Mouse (Mus musculus): ENCODE measurements around the gene Ppp1r13b. TPM values are rescaled to one million over a fixed set of nuclear protein-coding genes. Genes with fewer than 3 reads are reported as not detected.

Ppp1r13b gene
- polyA plus RNA-seq, 1 experiment from 2014 or later, result 9.5 TPM

GRCm38 (mm10) chr12:111851745-111852144 is 56.2 kb downstream of the Ppp1r13b start:
- Histone ChIP-seq H3K4me3 (ENCODE audit: low read depth, low read length) (no peak overlapping the region), H3K9me3 (ENCODE audit: control insufficient read depth, low read length) (no peaks in the 10 kb centered on the region), H3K27ac (ENCODE audit: low read depth, low read length) (no peak overlapping the region), H3K36me3 (ENCODE audit: control insufficient read depth, insufficient read depth, low read length) (no peaks in the 10 kb centered on the region), H3K4me2 (replicated peaks; ENCODE audit: low read depth, low read length) (no peak overlapping the region), H3K9ac (ENCODE audit: low read depth, low read length) (no peak overlapping the region), H3K4me1 (replicated peaks; ENCODE audit: control insufficient read depth, insufficient read depth, low read length) (no peaks in the 10 kb centered on the region), H3K27me3 (ENCODE audit: control insufficient read depth, insufficient read depth, low read length) (no peaks in the 10 kb centered on the region)
- DNase-seq (ENCODE audit: low spot score), result no peak
- 77% methylated on average over 5 of the region's 5 CpGs for WGBS
- ATAC-seq (ENCODE audit: low FRiP score), result no peak

- no peak overlapping the region for H3K9ac ChIP-seq (ENCODE audit: low read depth, low read length)
- no peaks in the 10 kb centered on the region for H3K9me3 ChIP-seq (ENCODE audit: control insufficient read depth, low read length)
- ATAC-seq (ENCODE audit: low FRiP score) (no peak), DNase-seq (ENCODE audit: low spot score) (no peak)
- no peak overlapping the region for H3K4me2 ChIP-seq (replicated peaks; ENCODE audit: low read depth, low read length)
- no peaks in the 10 kb centered on the region for H3K36me3 ChIP-seq (ENCODE audit: control insufficient read depth, insufficient read depth, low read length)
- no peaks in the 10 kb centered on the region for H3K27me3 ChIP-seq (ENCODE audit: control insufficient read depth, insufficient read depth, low read length)
- 66% methylated on average over 2 of the region's 2 CpGs for WGBS
- no peak overlapping the region for H3K27ac ChIP-seq (ENCODE audit: low read depth, low read length)
- H3K4me3 ChIP-seq (ENCODE audit: low read depth, low read length), result no peak overlapping the region
- no peaks in the 10 kb centered on the region for H3K4me1 ChIP-seq (replicated peaks; ENCODE audit: control insufficient read depth, insufficient read depth, low read length)
These were observed 56.7 kb downstream of the Ppp1r13b start for GRCm38 (mm10) chr12:111851235-111851634.

DNA sequence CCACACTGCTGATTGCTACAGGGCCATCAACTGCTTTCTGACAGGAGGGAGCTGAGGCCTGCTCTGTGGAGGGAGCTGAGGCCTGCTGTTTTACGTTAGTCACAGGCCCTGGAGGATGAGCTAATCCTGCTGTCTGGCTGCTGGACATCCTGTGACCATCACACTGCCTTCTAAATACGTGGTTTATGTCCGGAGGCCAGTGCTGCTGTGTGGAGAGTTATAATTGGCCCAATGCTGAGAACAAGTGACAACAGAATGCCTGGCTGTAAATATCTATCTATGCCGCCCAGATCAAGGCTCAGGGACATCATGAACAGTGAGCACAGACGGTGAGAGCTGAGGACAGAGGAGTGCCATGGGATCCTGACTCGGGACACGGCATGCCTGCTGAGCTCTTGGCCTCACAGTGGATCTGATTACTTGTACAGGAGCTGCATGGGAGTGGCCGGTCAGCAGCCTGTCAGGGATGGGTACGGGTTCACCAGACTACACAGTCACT is 59.6 kb downstream of the Ppp1r13b start:
- no peak for ATAC-seq (ENCODE audit: low FRiP score)
- WGBS, result 66% methylated on average over 9 of the region's 9 CpGs
- Histone ChIP-seq H3K27ac (ENCODE audit: low read depth, low read length) (no peak overlapping the region), H3K27me3 (ENCODE audit: control insufficient read depth, insufficient read depth, low read length) (no peaks in the 10 kb centered on the region), H3K9ac (ENCODE audit: low read depth, low read length) (no peak overlapping the region), H3K36me3 (ENCODE audit: control insufficient read depth, insufficient read depth, low read length) (no peaks in the 10 kb centered on the region), H3K4me1 (replicated peaks; ENCODE audit: control insufficient read depth, insufficient read depth, low read length) (no peaks in the 10 kb centered on the region), H3K4me2 (replicated peaks; ENCODE audit: low read depth, low read length) (no peak overlapping the region), H3K4me3 (ENCODE audit: low read depth, low read length) (no peak overlapping the region), H3K9me3 (ENCODE audit: control insufficient read depth, low read length) (no peaks in the 10 kb centered on the region)
- DNase-seq (ENCODE audit: low spot score), result no peak

GRCm38 (mm10) chr12:111846815-111847214 is 61.1 kb downstream of the Ppp1r13b start:
- no peaks in the 10 kb centered on the region for H3K27me3 ChIP-seq (ENCODE audit: control insufficient read depth, insufficient read depth, low read length)
- H3K4me2 ChIP-seq (replicated peaks; ENCODE audit: low read depth, low read length), result no peak overlapping the region
- H3K4me1 ChIP-seq (replicated peaks; ENCODE audit: control insufficient read depth, insufficient read depth, low read length), result no peaks in the 10 kb centered on the region
- H3K4me3 ChIP-seq (ENCODE audit: low read depth, low read length), result no peak overlapping the region
- no peak overlapping the region for H3K9ac ChIP-seq (ENCODE audit: low read depth, low read length)
- H3K27ac ChIP-seq (ENCODE audit: low read depth, low read length), result no peak overlapping the region
- no peaks in the 10 kb centered on the region for H3K36me3 ChIP-seq (ENCODE audit: control insufficient read depth, insufficient read depth, low read length)
- ATAC-seq (ENCODE audit: low FRiP score), result no peak
- H3K9me3 ChIP-seq (ENCODE audit: control insufficient read depth, low read length), result no peaks in the 10 kb centered on the region
- no peak for DNase-seq (ENCODE audit: low spot score)
- WGBS, result 88% methylated on average over 10 of the region's 10 CpGs

- H3K36me3 ChIP-seq (ENCODE audit: control insufficient read depth, insufficient read depth, low read length), result no peaks in the 10 kb centered on the region
- H3K4me1 ChIP-seq (replicated peaks; ENCODE audit: control insufficient read depth, insufficient read depth, low read length), result no peaks in the 10 kb centered on the region
- no peak for DNase-seq (ENCODE audit: low spot score)
- no peak overlapping the region for H3K27ac ChIP-seq (ENCODE audit: low read depth, low read length)
- H3K9me3 ChIP-seq (ENCODE audit: control insufficient read depth, low read length), result no peaks in the 10 kb centered on the region
- ATAC-seq (ENCODE audit: low FRiP score), result no peak
- WGBS, result 94% methylated on average over 4 of the region's 4 CpGs
- H3K4me3 ChIP-seq (ENCODE audit: low read depth, low read length), result no peak overlapping the region
- no peak overlapping the region for H3K9ac ChIP-seq (ENCODE audit: low read depth, low read length)
- no peaks in the 10 kb centered on the region for H3K27me3 ChIP-seq (ENCODE audit: control insufficient read depth, insufficient read depth, low read length)
- H3K4me2 ChIP-seq (replicated peaks; ENCODE audit: low read depth, low read length), result no peak overlapping the region
These were observed 62.0 kb downstream of the Ppp1r13b start for GRCm38 (mm10) chr12:111845953-111846352.

DNA sequence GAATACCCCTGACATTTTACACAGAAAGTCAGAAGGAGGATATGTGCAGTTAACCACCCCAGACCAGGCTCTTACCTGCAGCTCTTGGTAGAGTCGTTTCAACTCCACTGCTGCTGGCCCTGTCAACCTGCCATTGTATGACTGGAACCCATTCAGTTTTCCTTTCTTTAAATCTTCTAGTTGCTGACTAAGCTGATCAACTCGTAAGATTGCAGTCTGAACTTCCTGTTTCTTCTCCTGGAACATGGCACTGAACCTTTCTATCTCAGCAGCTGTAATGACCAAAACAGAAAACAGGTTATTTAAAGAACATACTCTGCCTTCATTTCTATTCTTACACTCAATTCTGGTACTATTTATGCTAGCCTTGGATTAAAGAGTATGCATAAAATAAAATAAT is 64.4 kb downstream of the Ppp1r13b start:
- WGBS, result 68% methylated on average over 2 of the region's 2 CpGs
- no peak for DNase-seq (ENCODE audit: low spot score)
- Histone ChIP-seq H3K9me3 (ENCODE audit: control insufficient read depth, low read length) (no peaks in the 10 kb centered on the region), H3K4me2 (replicated peaks; ENCODE audit: low read depth, low read length) (no peak overlapping the region), H3K9ac (ENCODE audit: low read depth, low read length) (no peak overlapping the region), H3K27ac (ENCODE audit: low read depth, low read length) (no peak overlapping the region), H3K27me3 (ENCODE audit: control insufficient read depth, insufficient read depth, low read length) (no peaks in the 10 kb centered on the region), H3K4me1 (replicated peaks; ENCODE audit: control insufficient read depth, insufficient read depth, low read length) (no peaks in the 10 kb centered on the region), H3K4me3 (ENCODE audit: low read depth, low read length) (no peak overlapping the region), H3K36me3 (ENCODE audit: control insufficient read depth, insufficient read depth, low read length) (no peaks in the 10 kb centered on the region)
- no peak for ATAC-seq (ENCODE audit: low FRiP score)

GRCm38 (mm10) chr12:111842565-111843433 is 65.1 kb downstream of the Ppp1r13b start:
- WGBS, result 86% methylated on average over 15 of the region's 15 CpGs

GRCm38 (mm10) chr12:111833457-111833856 is 74.5 kb downstream of the Ppp1r13b start:
- Histone ChIP-seq H3K4me1 (replicated peaks; ENCODE audit: control insufficient read depth, insufficient read depth, low read length) (no peaks in the 10 kb centered on the region), H3K27me3 (ENCODE audit: control insufficient read depth, insufficient read depth, low read length) (no peaks in the 10 kb centered on the region), H3K9me3 (ENCODE audit: control insufficient read depth, low read length) (no peaks in the 10 kb centered on the region), H3K27ac (ENCODE audit: low read depth, low read length) (no peak overlapping the region), H3K9ac (ENCODE audit: low read depth, low read length) (no peak overlapping the region), H3K36me3 (ENCODE audit: control insufficient read depth, insufficient read depth, low read length) (no peaks in the 10 kb centered on the region), H3K4me3 (ENCODE audit: low read depth, low read length) (no peak overlapping the region), H3K4me2 (replicated peaks; ENCODE audit: low read depth, low read length) (no peak overlapping the region)
- 89% methylated on average over 10 of the region's 10 CpGs for WGBS
- ATAC-seq (ENCODE audit: low FRiP score) (no peak), DNase-seq (ENCODE audit: low spot score) (no peak)

More at GRCm38 (mm10) chr12:111842565-111843433, 65.1 kb downstream of the Ppp1r13b start:
- H3K36me3 ChIP-seq (ENCODE audit: control insufficient read depth, insufficient read depth, low read length), result no peaks in the 10 kb centered on the region
- ATAC-seq (ENCODE audit: low FRiP score) (no peak), DNase-seq (ENCODE audit: low spot score) (no peak)
- H3K9ac ChIP-seq (ENCODE audit: low read depth, low read length), result no peak overlapping the region
- no peaks in the 10 kb centered on the region for H3K9me3 ChIP-seq (ENCODE audit: control insufficient read depth, low read length)
- H3K27me3 ChIP-seq (ENCODE audit: control insufficient read depth, insufficient read depth, low read length), result no peaks in the 10 kb centered on the region
- no peak overlapping the region for H3K27ac ChIP-seq (ENCODE audit: low read depth, low read length)
- no peak overlapping the region for H3K4me2 ChIP-seq (replicated peaks; ENCODE audit: low read depth, low read length)
- no peak overlapping the region for H3K4me3 ChIP-seq (ENCODE audit: low read depth, low read length)
- no peaks in the 10 kb centered on the region for H3K4me1 ChIP-seq (replicated peaks; ENCODE audit: control insufficient read depth, insufficient read depth, low read length)

- H3K4me2 ChIP-seq (replicated peaks; ENCODE audit: low read depth, low read length), result no peak overlapping the region
- no peak overlapping the region for H3K4me3 ChIP-seq (ENCODE audit: low read depth, low read length)
- H3K9ac ChIP-seq (ENCODE audit: low read depth, low read length), result no peak overlapping the region
- no peaks in the 10 kb centered on the region for H3K4me1 ChIP-seq (replicated peaks; ENCODE audit: control insufficient read depth, insufficient read depth, low read length)
- no peaks in the 10 kb centered on the region; the same call in 1 of the 2 replicates for H3K36me3 ChIP-seq (ENCODE audit: control insufficient read depth, insufficient read depth, low read length)
- H3K9me3 ChIP-seq (ENCODE audit: control insufficient read depth, low read length), result no peaks in the 10 kb centered on the region
- no peaks in the 10 kb centered on the region for H3K27me3 ChIP-seq (ENCODE audit: control insufficient read depth, insufficient read depth, low read length)
- ATAC-seq (ENCODE audit: low FRiP score), result no peak
- no peak overlapping the region for H3K27ac ChIP-seq (ENCODE audit: low read depth, low read length)
- 79% methylated on average over 5 of the region's 5 CpGs for WGBS
- no peak for DNase-seq (ENCODE audit: low spot score)
These were observed 75.3 kb downstream of the Ppp1r13b start for GRCm38 (mm10) chr12:111832643-111833042.

Measured in hindbrain, embryonic 11.5 days (tissue).